Mouse (Mus musculus): ENCODE data around the gene Gtf3c6.

DNA sequence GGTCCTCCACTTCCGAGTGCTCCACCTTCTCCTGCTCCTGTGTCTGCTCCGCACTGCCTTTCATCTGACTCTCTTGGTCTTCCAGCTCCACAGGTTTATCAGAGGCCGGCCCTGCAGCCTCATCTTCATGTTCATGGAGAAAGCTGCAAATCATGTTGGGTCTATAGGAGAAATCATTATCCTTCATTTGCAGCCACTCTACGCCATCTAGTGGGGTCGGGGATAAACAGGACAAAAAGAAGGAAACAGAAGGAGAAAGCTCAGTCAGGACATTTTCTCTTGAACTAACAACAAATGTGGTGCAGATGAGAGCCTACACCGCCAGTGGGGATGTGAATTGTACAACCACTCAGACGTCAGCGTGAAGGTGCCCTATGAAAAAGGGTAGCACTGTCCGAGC, 8.3 kb downstream of the Gtf3c6 start:
- no peak for TF ChIP-seq POLR2A (IDR thresholded peaks at IDR 0.05; ENCODE audit: low read depth, low read length)
- no peak for TF ChIP-seq CTCF (conservative IDR thresholded peaks at IDR 0.05; ENCODE audit: insufficient read depth, insufficient read length, low read depth, low read length)
